Mouse (Mus musculus): ENCODE measurements around the gene Nmrk1.

GRCm38 (mm10) chr19:18672498-18672897 lies 40.7 kb downstream of the Nmrk1 start:
- TF ChIP-seq CTCF (IDR thresholded peaks at IDR 0.05; ENCODE audit: extremely low read depth, insufficient read depth, insufficient read length, insufficient replicate concordance) (no peak), POLR2A (IDR thresholded peaks at IDR 0.05; ENCODE audit: low read depth, low read length) (no peak)

Measured in spleen, adult 2 months (tissue).